Mouse (Mus musculus) hindbrain, postnatal 0 days (tissue): ENCODE results near the gene Vrk3. TPM values are rescaled to one million over a fixed set of nuclear protein-coding genes. Genes with fewer than 3 reads are reported as not detected.

Experiments
- ATAC-seq: fragments of 200-750 bp; cut with Nextera tagmentation; 2 replicates; pipeline ENCODE4 v1.8.0; 2017; ENCODE audit warnings: mild to moderate bottlenecking, moderate TSS enrichment, moderate library complexity
- DNase-seq: peaks from one replicate; pipeline ENCODE4 v3.0.0-alpha.2; 2015; ENCODE audit warnings: low spot score
- H3K27ac ChIP-seq: fragments of 300-500 bp; sonication (generic); 2 replicates; pipeline ENCODE4 v1.5.1; 2014; ENCODE audit warnings: mild to moderate bottlenecking
- H3K27me3 ChIP-seq: fragments of 300-500 bp; sonication (generic); 2 replicates; pipeline ENCODE4 v1.6.1; 2014; ENCODE audit warnings: low read length, mixed read lengths; ENCODE audit not compliant: insufficient read depth
- H3K36me3 ChIP-seq: fragments of 300-500 bp; sonication (generic); 2 replicates; pipeline ENCODE4 v1.6.1; 2014; ENCODE audit warnings: low read length, mixed read lengths; ENCODE audit not compliant: insufficient read depth
- H3K4me1 ChIP-seq: fragments of 300-500 bp; sonication (generic); 2 replicates; pipeline ENCODE4 v1.6.1; 2014; ENCODE audit warnings: antibody characterized with exemption, low read length, mixed read lengths; ENCODE audit not compliant: insufficient read depth
- H3K4me2 ChIP-seq: fragments of 300-500 bp; sonication (generic); 2 replicates; pipeline ENCODE4 v1.6.1; 2014; ENCODE audit warnings: low read depth, mild to moderate bottlenecking, low read length, moderate library complexity, mixed read lengths
- H3K4me3 ChIP-seq: fragments of 300-500 bp; sonication (generic); 2 replicates; pipeline ENCODE4 v1.5.1; 2014; ENCODE audit warnings: low read length
- H3K9ac ChIP-seq: fragments of 300-500 bp; sonication (generic); replicated peaks from 2 replicates; pipeline ENCODE4 v1.6.1; 2014; ENCODE audit warnings: mild to moderate bottlenecking, low read length, moderate library complexity, mixed read lengths
- H3K9me3 ChIP-seq: fragments of 300-500 bp; sonication (generic); 2 replicates; pipeline ENCODE4 v1.6.1; 2016; ENCODE audit warnings: low read length, mixed read lengths
- CTCF ChIP-seq: IDR thresholded peaks from 2 replicates; pipeline ENCODE4 v1.5.1; 2016; ENCODE audit warnings: antibody characterized with exemption, control low read depth, low read depth
- WGBS: fragments of 180-500 bp; shearing (Covaris S2); extraction: QIAGEN DNeasy Blood & Tissue Kit; methylation state at CpG from one replicate; pipeline ENCODE4 v1.1.7; 2014; 5-methylcytosine and 5-hydroxymethylcytosine counted together
- polyA plus RNA-seq: library from polyadenylated mRNA; unstranded; fragments of >200 nt; fragmentation: Nextera tagmentation; extraction: Ambion mirVana; gene quantifications from 2 replicates; pipeline ENCODE4 v1.2.1, GENCODE M21; 2015
- total RNA-seq: library from RNA; depleted of rRNA; stranded (reverse); fragments of >200 nt; gene quantifications from 2 replicates; pipeline ENCODE4 v1.2.3, GENCODE M21; 2014; rRNA removed

The Vrk3 gene
- total and polyA plus RNA-seq, 2 experiments from 2014 or later, result 25.3 to 28.2 TPM

DNA sequence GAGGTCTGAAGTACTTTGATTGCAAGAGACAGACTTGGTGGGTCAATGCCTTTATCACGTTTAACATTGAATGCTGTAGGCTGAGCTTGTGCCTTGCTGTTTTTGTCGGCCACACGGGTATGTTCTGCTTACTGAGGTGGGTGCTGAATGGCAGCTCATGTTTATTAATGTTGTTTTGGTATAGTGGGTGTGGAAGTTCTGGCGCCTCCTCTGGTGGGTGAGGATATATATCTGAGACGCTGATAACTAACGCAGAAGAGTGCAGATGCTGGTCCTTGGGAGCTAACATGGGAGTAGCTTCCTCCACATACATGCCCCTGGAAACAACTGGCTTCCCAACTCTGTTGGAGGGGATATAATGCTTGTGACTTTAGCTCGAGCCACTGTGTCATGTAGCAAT lies 75.2 kb downstream of the Vrk3 start:
- Histone ChIP-seq H3K9ac (no peak overlapping the region), H3K4me1 (peaks cover 8% of the 10 kb centered on the region), H3K9me3 (no peaks in the 10 kb centered on the region), H3K36me3 (no peaks in the 10 kb centered on the region; the same call in 1 of the 2 replicates), H3K4me3 (no peak overlapping the region), H3K27me3 (no peaks in the 10 kb centered on the region), H3K27ac (no peak overlapping the region), H3K4me2 (no peak overlapping the region)
- no peak for ATAC-seq
- TF ChIP-seq CTCF, result peak; percentile 53
- 36% methylated on average over 7 of the region's 7 CpGs for whole genome bisulfite sequencing
- DNase-seq, result no peak

- Histone ChIP-seq H3K27me3 (no peaks in the 10 kb centered on the region), H3K4me2 (no peak overlapping the region), H3K9ac (no peak overlapping the region), H3K27ac (no peak overlapping the region), H3K9me3 (no peaks in the 10 kb centered on the region), H3K4me3 (no peak overlapping the region), H3K36me3 (peaks cover 13% of the 10 kb centered on the region), H3K4me1 (no peaks in the 10 kb centered on the region; the same call in 1 of the 2 replicates)
- peak; percentile 70; the same call in 1 of the 2 replicates for ATAC-seq
- TF ChIP-seq CTCF, result peak; percentile 95
- 20% methylated on average over 3 of the region's 3 CpGs for WGBS
- peak; percentile 90 for DNase-seq
Observed at GRCm38 (mm10) chr7:44824872-44825271, 76.7 kb downstream of the Vrk3 start.

DNA sequence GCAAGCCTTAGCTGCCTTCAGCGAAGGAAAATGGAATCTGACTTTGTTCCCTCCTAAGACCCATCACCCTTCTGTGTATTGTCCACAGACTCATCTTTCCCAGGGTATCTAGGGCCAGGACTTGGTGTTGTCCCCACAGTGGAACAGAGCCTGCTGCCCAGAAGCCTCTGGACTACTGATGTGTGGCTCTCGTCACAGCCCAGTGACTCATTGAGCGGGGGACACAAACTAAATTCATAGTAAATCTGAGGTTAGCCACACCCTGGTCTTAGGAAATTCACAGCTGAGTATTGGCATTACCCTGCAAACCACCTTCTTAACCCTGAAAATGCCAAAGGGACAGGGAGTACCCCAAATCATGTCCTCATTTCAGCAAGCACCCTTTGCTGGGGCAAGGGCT lies 78.6 kb downstream of the Vrk3 start:
- no peak for TF ChIP-seq CTCF
- Histone ChIP-seq H3K27me3 (no peaks in the 10 kb centered on the region), H3K36me3 (peaks cover 30% of the 10 kb centered on the region), H3K9me3 (no peaks in the 10 kb centered on the region), H3K9ac (no peak overlapping the region), H3K27ac (no peak overlapping the region), H3K4me3 (no peak overlapping the region), H3K4me2 (no peak overlapping the region), H3K4me1 (no peaks in the 10 kb centered on the region)
- DNase-seq (no peak), ATAC-seq (no peak)
- 85% methylated on average over 3 of the region's 3 CpGs for WGBS

Other genes with a start within 250 kb of the Vrk3 start
- gene Mybpc2, start 223.8 kb upstream of the Vrk3 start, total RNA-seq, result 0.14 and 0.47 TPM in 2 replicates
- gene Mybpc2, start 223.8 kb upstream of the Vrk3 start, polyA plus RNA-seq, result 0.19 and 0.25 TPM in 2 replicates
- gene Spib, start 216.3 kb upstream of the Vrk3 start, total RNA-seq, result 0.05 TPM in 1 of 2 replicates, not detected in the other
- gene Spib, start 216.3 kb upstream of the Vrk3 start, polyA plus RNA-seq, result 0.06 TPM in 1 of 2 replicates, not detected in the other
- gene Pold1, start 199.6 kb upstream of the Vrk3 start, total RNA-seq, result 26.3 and 30.0 TPM in 2 replicates
- 17.6 and 18.7 TPM in 2 replicates for gene Pold1, start 199.6 kb upstream of the Vrk3 start, polyA plus RNA-seq
- 71.2 and 76.4 TPM in 2 replicates for gene Nr1h2, start 194.5 kb upstream of the Vrk3 start, total RNA-seq
- gene Nr1h2, start 194.5 kb upstream of the Vrk3 start, polyA plus RNA-seq, result 50.5 and 57.6 TPM in 2 replicates
- gene Napsa, start 176.0 kb upstream of the Vrk3 start, total RNA-seq, result 0.90 TPM in 1 of 2 replicates, not detected in the other
- gene Napsa, start 176.0 kb upstream of the Vrk3 start, polyA plus RNA-seq, result 0.26 and 0.69 TPM in 2 replicates
- gene Kcnc3, start 157.7 kb upstream of the Vrk3 start, total RNA-seq, result 24.7 and 37.0 TPM in 2 replicates
- 8.0 and 8.2 TPM in 2 replicates for gene Kcnc3, start 157.7 kb upstream of the Vrk3 start, polyA plus RNA-seq
- gene Myh14, start 77.6 kb upstream of the Vrk3 start, total RNA-seq, result 9.7 and 10.9 TPM in 2 replicates
- gene Myh14, start 77.6 kb upstream of the Vrk3 start, polyA plus RNA-seq, result 9.3 and 10.6 TPM in 2 replicates
- gene Izumo2, start 39.7 kb upstream of the Vrk3 start, total RNA-seq, result not detected in 2 replicates
- not detected in 2 replicates for gene Izumo2, start 39.7 kb upstream of the Vrk3 start, polyA plus RNA-seq
- gene Zfp473, start 2.6 kb downstream of the Vrk3 start, total RNA-seq, result 0.84 and 1.8 TPM in 2 replicates
- 0.68 and 0.73 TPM in 2 replicates for gene Zfp473, start 2.6 kb downstream of the Vrk3 start, polyA plus RNA-seq
- gene Nup62, start 67.7 kb downstream of the Vrk3 start, total RNA-seq, result 67.0 and 69.0 TPM in 2 replicates
- gene Nup62, start 67.7 kb downstream of the Vrk3 start, polyA plus RNA-seq, result 42.9 and 46.4 TPM in 2 replicates
- 0.47 and 0.68 TPM in 2 replicates for gene Il4i1, start 68.0 kb downstream of the Vrk3 start, total RNA-seq
- 0.52 and 0.58 TPM in 2 replicates for gene Il4i1, start 68.0 kb downstream of the Vrk3 start, polyA plus RNA-seq
- 10.1 and 15.8 TPM in 2 replicates for gene Atf5, start 68.2 kb downstream of the Vrk3 start, total RNA-seq
- 4.1 and 4.4 TPM in 2 replicates for gene Atf5, start 68.2 kb downstream of the Vrk3 start, polyA plus RNA-seq
- 136 and 156 TPM in 2 replicates for gene Akt1s1, start 100.6 kb downstream of the Vrk3 start, total RNA-seq
- 94.3 and 95.4 TPM in 2 replicates for gene Akt1s1, start 100.6 kb downstream of the Vrk3 start, polyA plus RNA-seq
- 53.7 and 98.5 TPM in 2 replicates for gene Tbc1d17, start 100.7 kb downstream of the Vrk3 start, total RNA-seq
- 103 and 106 TPM in 2 replicates for gene Tbc1d17, start 100.7 kb downstream of the Vrk3 start, polyA plus RNA-seq
- gene Pnkp, start 108.7 kb downstream of the Vrk3 start, total RNA-seq, result 22.9 and 47.1 TPM in 2 replicates
- gene Pnkp, start 108.7 kb downstream of the Vrk3 start, polyA plus RNA-seq, result 35.7 and 37.5 TPM in 2 replicates
- gene Ptov1, start 121.4 kb downstream of the Vrk3 start, total RNA-seq, result 524 and 597 TPM in 2 replicates
- gene Ptov1, start 121.4 kb downstream of the Vrk3 start, polyA plus RNA-seq, result 416 and 438 TPM in 2 replicates
- 193 and 194 TPM in 2 replicates for gene Med25, start 144.3 kb downstream of the Vrk3 start, total RNA-seq
- gene Med25, start 144.3 kb downstream of the Vrk3 start, polyA plus RNA-seq, result 121 and 123 TPM in 2 replicates
- 27.8 and 29.8 TPM in 2 replicates for gene Fuz, start 147.7 kb downstream of the Vrk3 start, total RNA-seq
- 14.5 and 14.9 TPM in 2 replicates for gene Fuz, start 147.7 kb downstream of the Vrk3 start, polyA plus RNA-seq
- 251 and 255 TPM in 2 replicates for gene Ap2a1, start 181.1 kb downstream of the Vrk3 start, total RNA-seq
- 113 and 115 TPM in 2 replicates for gene Ap2a1, start 181.1 kb downstream of the Vrk3 start, polyA plus RNA-seq
- not detected in 2 replicates for gene Tsks, start 194.8 kb downstream of the Vrk3 start, total RNA-seq
- gene Tsks, start 194.8 kb downstream of the Vrk3 start, polyA plus RNA-seq, result 0.25 and 0.40 TPM in 2 replicates
- 99.4 and 105 TPM in 2 replicates for gene Cpt1c, start 226.4 kb downstream of the Vrk3 start, total RNA-seq
- 48.7 and 50.7 TPM in 2 replicates for gene Cpt1c, start 226.4 kb downstream of the Vrk3 start, polyA plus RNA-seq
- 215 and 251 TPM in 2 replicates for gene Prmt1, start 238.2 kb downstream of the Vrk3 start, total RNA-seq
- 470 and 531 TPM in 2 replicates for gene Prmt1, start 238.2 kb downstream of the Vrk3 start, polyA plus RNA-seq
- 42.2 and 48.6 TPM in 2 replicates for gene Irf3, start 249.2 kb downstream of the Vrk3 start, total RNA-seq
- gene Irf3, start 249.2 kb downstream of the Vrk3 start, polyA plus RNA-seq, result 31.5 and 33.7 TPM in 2 replicates